Mouse (Mus musculus): Measurements from ENCODE around the gene Timm29. TPM values are rescaled to one million over a fixed set of nuclear protein-coding genes. Genes with fewer than 3 reads are reported as not detected.

The Timm29 gene
- polyA plus RNA-seq, 1 experiment from 2014 or later, result 68.4 TPM

DNA sequence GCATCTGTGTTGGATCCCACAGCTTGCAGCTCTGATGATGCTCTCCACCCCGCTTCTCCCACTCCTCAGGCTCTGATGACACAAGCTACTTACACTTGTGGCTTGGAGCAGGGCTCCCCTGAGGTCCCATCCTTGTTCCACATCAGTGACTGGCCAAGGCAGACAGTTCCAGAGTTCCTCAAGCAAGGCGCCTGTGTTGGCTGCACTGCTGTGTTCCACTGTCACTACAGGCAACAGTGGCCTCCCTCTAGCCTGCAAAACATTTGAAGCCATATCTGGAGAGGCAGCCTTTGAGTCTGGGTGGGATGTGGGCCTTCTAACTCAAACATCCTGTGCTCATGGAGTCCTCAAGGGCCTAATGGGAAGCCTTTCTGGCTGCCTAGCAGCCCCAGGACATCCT lies 35.5 kb upstream of the Timm29 start:
- Histone ChIP-seq H3K4me1 (ENCODE audit: control insufficient read depth, insufficient read depth, low read length) (no peaks in the 10 kb centered on the region), H3K9ac (ENCODE audit: low read length) (no peak overlapping the region), H3K9me3 (replicated peaks; ENCODE audit: control insufficient read depth, low read length) (no peaks in the 10 kb centered on the region), H3K27ac (ENCODE audit: low read depth, low read length) (no peak overlapping the region), H3K27me3 (replicated peaks; ENCODE audit: control insufficient read depth, insufficient read depth, low read length) (no peaks in the 10 kb centered on the region), H3K4me2 (ENCODE audit: low read length) (no peak overlapping the region), H3K36me3 (ENCODE audit: control insufficient read depth, insufficient read depth, low read length) (peaks cover 23% of the 10 kb centered on the region), H3K4me3 (ENCODE audit: low read depth, low read length) (no peak overlapping the region)
- no peak for ATAC-seq
- no peak for DNase-seq (ENCODE audit: low spot score)
- 91% methylated on average over 2 of the region's 2 CpGs for WGBS

DNA sequence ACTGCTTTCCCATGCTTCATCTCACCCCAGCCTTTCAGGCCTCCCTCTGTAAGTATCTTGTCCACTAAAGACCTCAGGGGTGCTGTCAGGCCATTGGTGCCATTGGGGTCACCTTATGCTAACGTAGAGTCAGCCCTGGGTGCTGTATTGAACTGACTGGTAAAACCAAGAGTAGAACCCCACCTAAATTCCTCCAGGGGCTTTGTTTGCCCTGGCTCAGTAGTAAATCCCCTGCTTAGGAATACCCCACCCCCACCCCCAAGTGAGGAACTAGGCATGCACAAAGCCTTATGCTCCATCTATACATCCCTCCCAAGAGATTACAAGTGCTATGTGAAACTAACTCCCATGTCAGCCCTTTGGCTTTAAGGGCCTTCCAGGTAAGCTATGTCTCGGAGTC lies 35.0 kb upstream of the Timm29 start:
- H3K4me1 ChIP-seq (ENCODE audit: control insufficient read depth, insufficient read depth, low read length), result no peaks in the 10 kb centered on the region
- no peak for ATAC-seq
- peaks cover 19% of the 10 kb centered on the region for H3K36me3 ChIP-seq (ENCODE audit: control insufficient read depth, insufficient read depth, low read length)
- DNase-seq (ENCODE audit: low spot score), result no peak
- no peak overlapping the region for H3K4me2 ChIP-seq (ENCODE audit: low read length)
- WGBS, result 87% methylated on average over 2 of the region's 2 CpGs
- H3K9me3 ChIP-seq (replicated peaks; ENCODE audit: control insufficient read depth, low read length), result no peaks in the 10 kb centered on the region
- H3K9ac ChIP-seq (ENCODE audit: low read length), result no peak overlapping the region
- no peak overlapping the region for H3K27ac ChIP-seq (ENCODE audit: low read depth, low read length)
- no peaks in the 10 kb centered on the region for H3K27me3 ChIP-seq (replicated peaks; ENCODE audit: control insufficient read depth, insufficient read depth, low read length)
- no peak overlapping the region for H3K4me3 ChIP-seq (ENCODE audit: low read depth, low read length)

DNA sequence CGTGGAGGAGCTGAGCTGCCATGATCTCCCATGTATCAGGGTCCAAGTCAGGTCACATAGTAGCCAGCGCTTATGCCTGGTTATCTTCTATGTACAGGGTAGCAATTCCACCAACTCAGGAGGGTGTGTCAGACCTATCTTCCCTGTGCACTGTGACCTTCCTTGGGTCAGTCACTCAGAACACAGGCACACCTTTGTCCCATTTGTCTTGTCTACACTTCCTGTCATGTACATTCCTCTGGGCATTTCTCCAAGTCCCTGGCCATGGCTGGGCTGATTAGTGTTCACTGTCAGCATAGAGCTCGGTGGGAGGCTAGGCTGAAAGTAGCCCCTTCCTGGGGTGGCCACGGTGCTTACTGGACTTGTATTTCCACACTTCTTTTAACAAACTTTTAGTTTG lies 34.2 kb upstream of the Timm29 start:
- H3K27ac ChIP-seq (ENCODE audit: low read depth, low read length), result no peak overlapping the region
- H3K9me3 ChIP-seq (replicated peaks; ENCODE audit: control insufficient read depth, low read length), result no peaks in the 10 kb centered on the region
- no peaks in the 10 kb centered on the region for H3K27me3 ChIP-seq (replicated peaks; ENCODE audit: control insufficient read depth, insufficient read depth, low read length)
- 83% methylated on average over 4 of the region's 4 CpGs for WGBS
- no peak overlapping the region for H3K9ac ChIP-seq (ENCODE audit: low read length)
- H3K4me3 ChIP-seq (ENCODE audit: low read depth, low read length), result no peak overlapping the region
- ATAC-seq, result no peak
- no peaks in the 10 kb centered on the region for H3K4me1 ChIP-seq (ENCODE audit: control insufficient read depth, insufficient read depth, low read length)
- no peak for DNase-seq (ENCODE audit: low spot score)
- H3K4me2 ChIP-seq (ENCODE audit: low read length), result no peak overlapping the region
- H3K36me3 ChIP-seq (ENCODE audit: control insufficient read depth, insufficient read depth, low read length), result peaks cover 18% of the 10 kb centered on the region

GRCm38 (mm10) chr9:21559151-21559550 lies 33.4 kb upstream of the Timm29 start:
- H3K4me1 ChIP-seq (ENCODE audit: control insufficient read depth, insufficient read depth, low read length), result no peaks in the 10 kb centered on the region
- peaks cover 14% of the 10 kb centered on the region for H3K36me3 ChIP-seq (ENCODE audit: control insufficient read depth, insufficient read depth, low read length)
- H3K27me3 ChIP-seq (replicated peaks; ENCODE audit: control insufficient read depth, insufficient read depth, low read length), result no peaks in the 10 kb centered on the region
- H3K4me2 ChIP-seq (ENCODE audit: low read length), result no peak overlapping the region
- H3K9ac ChIP-seq (ENCODE audit: low read length), result no peak overlapping the region
- no peaks in the 10 kb centered on the region for H3K9me3 ChIP-seq (replicated peaks; ENCODE audit: control insufficient read depth, low read length)
- no peak for DNase-seq (ENCODE audit: low spot score)
- no peak overlapping the region for H3K4me3 ChIP-seq (ENCODE audit: low read depth, low read length)
- 90% methylated on average over 3 of the region's 3 CpGs for WGBS
- no peak for ATAC-seq
- H3K27ac ChIP-seq (ENCODE audit: low read depth, low read length), result no peak overlapping the region

DNA sequence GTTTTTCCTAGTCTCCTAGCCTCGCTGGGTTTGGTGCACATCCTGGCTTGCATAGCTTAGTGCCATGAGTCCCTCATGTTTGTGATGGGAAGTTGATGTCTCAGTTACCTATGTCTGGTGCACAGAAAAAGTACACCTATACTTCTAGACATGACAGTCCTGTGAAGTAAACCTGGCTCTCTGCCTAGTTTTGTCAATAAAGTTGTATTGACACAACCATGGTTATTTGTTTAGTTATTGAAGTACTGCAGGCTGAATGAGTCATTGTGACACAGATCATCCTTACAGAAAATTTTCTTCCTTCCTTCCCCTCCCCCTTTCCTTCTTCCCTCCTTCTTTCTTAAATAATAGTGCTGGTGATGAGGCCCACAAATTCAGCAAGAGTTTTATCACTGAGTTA lies 28.1 kb upstream of the Timm29 start:
- DNase-seq (ENCODE audit: low spot score), result no peak
- ATAC-seq, result no peak
- Histone ChIP-seq H3K9me3 (replicated peaks; ENCODE audit: control insufficient read depth, low read length) (no peaks in the 10 kb centered on the region), H3K27ac (ENCODE audit: low read depth, low read length) (no peak overlapping the region), H3K27me3 (replicated peaks; ENCODE audit: control insufficient read depth, insufficient read depth, low read length) (no peaks in the 10 kb centered on the region), H3K4me2 (ENCODE audit: low read length) (no peak overlapping the region), H3K4me3 (ENCODE audit: low read depth, low read length) (no peak overlapping the region), H3K4me1 (ENCODE audit: control insufficient read depth, insufficient read depth, low read length) (no peaks in the 10 kb centered on the region), H3K36me3 (ENCODE audit: control insufficient read depth, insufficient read depth, low read length) (peaks cover 10% of the 10 kb centered on the region), H3K9ac (ENCODE audit: low read length) (no peak overlapping the region)
- 81% methylated on average over 1 of the region's 1 CpGs for WGBS

GRCm38 (mm10) chr9:21565004-21565586 lies 27.4 kb upstream of the Timm29 start:
- peaks cover 17% of the 10 kb centered on the region for H3K36me3 ChIP-seq (ENCODE audit: control insufficient read depth, insufficient read depth, low read length)
- H3K4me2 ChIP-seq (ENCODE audit: low read length), result no peak overlapping the region

GRCm38 (mm10) chr9:21566538-21566937 lies 26.0 kb upstream of the Timm29 start:
- H3K27ac ChIP-seq (ENCODE audit: low read depth, low read length), result no peak overlapping the region
- 82% methylated on average over 1 of the region's 1 CpGs for WGBS

More at GRCm38 (mm10) chr9:21565004-21565586, 27.4 kb upstream of the Timm29 start:
- Histone ChIP-seq H3K4me3 (ENCODE audit: low read depth, low read length) (no peak overlapping the region), H3K27me3 (replicated peaks; ENCODE audit: control insufficient read depth, insufficient read depth, low read length) (no peaks in the 10 kb centered on the region), H3K9ac (ENCODE audit: low read length) (no peak overlapping the region), H3K9me3 (replicated peaks; ENCODE audit: control insufficient read depth, low read length) (no peaks in the 10 kb centered on the region), H3K27ac (ENCODE audit: low read depth, low read length) (no peak overlapping the region), H3K4me1 (ENCODE audit: control insufficient read depth, insufficient read depth, low read length) (no peaks in the 10 kb centered on the region)
- WGBS, result 91% methylated on average over 4 of the region's 4 CpGs
- DNase-seq (ENCODE audit: low spot score), result no peak
- ATAC-seq, result no peak

DNA sequence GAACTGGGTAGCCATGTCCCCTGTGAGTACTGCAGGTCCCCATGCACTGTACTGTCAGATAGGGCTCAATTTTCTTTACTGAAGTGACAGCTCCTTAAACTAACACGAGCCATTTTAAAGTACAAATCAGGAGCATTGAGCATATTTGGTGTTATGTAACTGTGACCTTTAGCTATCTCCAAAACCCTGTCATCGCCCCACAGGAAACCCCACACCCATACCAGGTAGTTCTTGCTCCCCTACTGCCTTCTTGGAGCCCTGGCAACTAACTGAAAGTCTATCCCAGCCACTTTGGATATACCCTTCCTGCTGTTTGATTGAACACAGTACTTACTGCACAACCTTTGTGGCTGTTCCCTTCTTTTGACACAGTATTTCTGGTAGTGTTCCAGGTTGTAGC lies 25.5 kb upstream of the Timm29 start:
- Histone ChIP-seq H3K36me3 (ENCODE audit: control insufficient read depth, insufficient read depth, low read length) (peaks cover 34% of the 10 kb centered on the region), H3K27ac (ENCODE audit: low read depth, low read length) (no peak overlapping the region), H3K4me3 (ENCODE audit: low read depth, low read length) (no peak overlapping the region), H3K9ac (ENCODE audit: low read length) (no peak overlapping the region), H3K27me3 (replicated peaks; ENCODE audit: control insufficient read depth, insufficient read depth, low read length) (no peaks in the 10 kb centered on the region), H3K4me2 (ENCODE audit: low read length) (no peak overlapping the region), H3K9me3 (replicated peaks; ENCODE audit: control insufficient read depth, low read length) (no peaks in the 10 kb centered on the region), H3K4me1 (ENCODE audit: control insufficient read depth, insufficient read depth, low read length) (no peaks in the 10 kb centered on the region)
- ATAC-seq (no peak), DNase-seq (ENCODE audit: low spot score) (no peak)
- WGBS, result 91% methylated on average over 2 of the region's 2 CpGs

More at GRCm38 (mm10) chr9:21566538-21566937, 26.0 kb upstream of the Timm29 start:
- Histone ChIP-seq H3K4me3 (ENCODE audit: low read depth, low read length) (no peak overlapping the region), H3K27me3 (replicated peaks; ENCODE audit: control insufficient read depth, insufficient read depth, low read length) (no peaks in the 10 kb centered on the region), H3K36me3 (ENCODE audit: control insufficient read depth, insufficient read depth, low read length) (peaks cover 29% of the 10 kb centered on the region), H3K4me2 (ENCODE audit: low read length) (no peak overlapping the region), H3K4me1 (ENCODE audit: control insufficient read depth, insufficient read depth, low read length) (no peaks in the 10 kb centered on the region), H3K9me3 (replicated peaks; ENCODE audit: control insufficient read depth, low read length) (no peaks in the 10 kb centered on the region), H3K9ac (ENCODE audit: low read length) (no peak overlapping the region)
- ATAC-seq (no peak), DNase-seq (ENCODE audit: low spot score) (no peak)

DNA sequence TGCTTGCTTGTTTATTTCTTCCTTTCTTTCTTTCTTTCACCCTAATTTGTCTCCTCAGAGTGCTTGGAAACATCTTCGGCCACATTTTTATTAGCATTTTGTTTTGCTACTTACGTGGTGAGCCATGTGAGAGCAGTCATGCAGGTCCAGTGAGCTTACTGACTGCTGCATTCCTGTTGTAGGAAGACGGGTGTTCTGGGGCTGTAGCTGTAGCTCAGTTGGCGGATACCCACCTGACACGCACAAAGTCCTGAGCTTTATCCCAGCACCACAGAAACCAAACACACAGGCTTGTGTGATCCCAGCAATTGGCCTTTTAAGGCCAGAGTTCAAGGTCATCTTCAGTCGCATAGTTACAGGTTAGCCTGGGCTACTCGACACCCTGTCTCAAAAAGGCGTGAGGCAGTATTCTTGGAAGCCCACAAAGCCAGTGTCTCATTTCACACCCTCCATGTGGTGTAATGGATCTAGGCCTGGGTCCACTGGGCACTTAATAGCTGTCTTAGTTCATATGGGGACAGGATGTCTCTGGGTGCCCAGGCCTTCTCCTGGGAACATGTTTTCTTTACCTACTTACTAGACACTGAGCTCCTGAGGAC lies 23.8 kb upstream of the Timm29 start:
- no peak for DNase-seq (ENCODE audit: low spot score)
- Histone ChIP-seq H3K4me2 (ENCODE audit: low read length) (no peak overlapping the region), H3K9ac (ENCODE audit: low read length) (no peak overlapping the region), H3K27ac (ENCODE audit: low read depth, low read length) (no peak overlapping the region), H3K27me3 (replicated peaks; ENCODE audit: control insufficient read depth, insufficient read depth, low read length) (no peaks in the 10 kb centered on the region), H3K9me3 (replicated peaks; ENCODE audit: control insufficient read depth, low read length) (no peaks in the 10 kb centered on the region), H3K4me3 (ENCODE audit: low read depth, low read length) (no peak overlapping the region), H3K4me1 (ENCODE audit: control insufficient read depth, insufficient read depth, low read length) (no peaks in the 10 kb centered on the region), H3K36me3 (ENCODE audit: control insufficient read depth, insufficient read depth, low read length) (peaks cover 49% of the 10 kb centered on the region)
- ATAC-seq, result no peak
- WGBS, result 93% methylated on average over 8 of the region's 8 CpGs

All from forebrain, embryonic 14.5 days (tissue).